Mouse (Mus musculus): Measurements from ENCODE around the gene Fgfr1op2.

DNA sequence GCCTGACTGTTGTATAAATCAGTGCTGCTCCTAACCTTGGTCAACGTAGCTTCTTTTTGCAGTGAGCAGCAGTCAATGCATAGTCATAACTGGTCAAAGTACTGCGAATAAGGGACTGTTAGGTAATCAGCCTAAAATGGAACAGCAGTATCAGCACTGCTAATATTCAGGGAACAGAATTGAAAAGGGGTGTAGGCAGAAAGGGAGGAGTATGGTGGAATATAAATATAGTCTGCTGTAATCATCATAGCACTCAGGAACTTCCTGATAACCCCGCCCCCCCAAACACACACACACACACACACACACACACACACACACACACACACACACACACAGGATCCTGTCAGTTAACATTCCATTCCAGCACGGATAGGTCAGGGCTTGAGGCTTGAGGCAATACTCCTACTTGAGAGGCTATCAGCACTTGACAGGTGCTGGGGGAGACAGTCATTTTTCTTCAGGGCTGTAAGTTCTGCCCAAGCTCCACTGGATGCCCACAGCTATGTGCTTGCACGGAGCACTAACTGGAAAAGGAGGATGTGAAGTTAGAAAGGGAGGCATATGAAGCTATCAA lies 31.6 kb upstream of the Fgfr1op2 start:
- TF ChIP-seq CTCF (IDR thresholded peaks at IDR 0.05; ENCODE audit: low read depth, low read length) (no peak), TAL1 (conservative IDR thresholded peaks at IDR 0.05; ENCODE audit: low read depth, low read length) (no peak), POLR2AphosphoS5 (IDR thresholded peaks at IDR 0.05; ENCODE audit: insufficient replicate concordance, low read depth, low read length) (no peak), GATA1 (IDR thresholded peaks at IDR 0.05; ENCODE audit: borderline replicate concordance, low read length) (no peak)

Measured in G1E (cell line).